Mouse (Mus musculus): Measurements from ENCODE around the gene Sh3pxd2b. TPM values are rescaled to one million over a fixed set of nuclear protein-coding genes. Genes with fewer than 3 reads are reported as not detected.

Sh3pxd2b gene
- polyA plus RNA-seq, 1 experiment from 2014 or later = 28.8 TPM

DNA sequence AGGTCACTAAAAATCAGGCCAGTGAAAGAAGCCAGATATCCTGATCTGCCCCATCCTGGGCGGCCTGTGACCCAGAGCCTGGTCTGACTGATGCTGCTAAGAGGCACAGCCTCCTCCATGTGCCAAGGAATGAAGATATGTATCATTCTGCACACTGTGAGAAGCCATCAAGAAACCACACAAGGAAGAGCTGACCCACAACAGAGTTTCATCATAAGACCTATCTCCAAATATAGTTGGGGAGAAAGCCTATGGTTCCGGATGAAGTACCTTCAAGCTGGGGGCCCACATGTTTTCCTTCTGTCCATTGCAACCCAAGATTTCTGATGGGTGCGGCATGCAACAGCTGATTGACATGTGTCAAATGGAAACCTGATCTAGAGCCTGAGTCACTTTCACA lies 31.6 kb upstream of the Sh3pxd2b start:
- ATAC-seq (ENCODE audit: insufficient number of reproducible peaks, insufficient read depth, low FRiP score, low TSS enrichment) = no peak
- no peak overlapping the region for H3K9ac ChIP-seq
- no peaks in the 10 kb centered on the region for H3K9me3 ChIP-seq
- H3K4me2 ChIP-seq (replicated peaks) = no peak overlapping the region
- no peaks in the 10 kb centered on the region for H3K4me1 ChIP-seq
- no peaks in the 10 kb centered on the region for H3K27me3 ChIP-seq
- WGBS = 81% methylated on average over 3 of the region's 3 CpGs
- H3K36me3 ChIP-seq = no peaks in the 10 kb centered on the region
- H3K27ac ChIP-seq = no peak overlapping the region
- H3K4me3 ChIP-seq = no peak overlapping the region

- Histone ChIP-seq H3K4me1 (no peaks in the 10 kb centered on the region), H3K9ac (no peak overlapping the region), H3K9me3 (no peaks in the 10 kb centered on the region), H3K27me3 (no peaks in the 10 kb centered on the region), H3K27ac (no peak overlapping the region), H3K36me3 (no peaks in the 10 kb centered on the region), H3K4me3 (no peak overlapping the region), H3K4me2 (replicated peaks) (no peak overlapping the region)
- WGBS = 65% methylated on average over 11 of the region's 11 CpGs
- 0 out of 2 replicates have a peak, but pooled peaks have one; percentile 37 for ATAC-seq (ENCODE audit: insufficient number of reproducible peaks, insufficient read depth, low FRiP score, low TSS enrichment)
These were observed 27.0 kb upstream of the Sh3pxd2b start for GRCm38 (mm10) chr11:32320507-32321195.

GRCm38 (mm10) chr11:32321196-32321565 lies 26.4 kb upstream of the Sh3pxd2b start:
- Histone ChIP-seq H3K4me2 (replicated peaks) (no peak overlapping the region), H3K4me1 (no peaks in the 10 kb centered on the region), H3K4me3 (no peak overlapping the region), H3K9ac (no peak overlapping the region), H3K36me3 (no peaks in the 10 kb centered on the region), H3K9me3 (no peaks in the 10 kb centered on the region), H3K27me3 (no peaks in the 10 kb centered on the region), H3K27ac (no peak overlapping the region)
- no peak for ATAC-seq (ENCODE audit: insufficient number of reproducible peaks, insufficient read depth, low FRiP score, low TSS enrichment)
- 41% methylated on average over 8 of the region's 8 CpGs for WGBS

- Histone ChIP-seq H3K4me3 (no peak overlapping the region), H3K9ac (no peak overlapping the region), H3K36me3 (no peaks in the 10 kb centered on the region), H3K27me3 (no peaks in the 10 kb centered on the region), H3K4me2 (replicated peaks) (peak overlapping the region; percentile 39), H3K27ac (no peak overlapping the region), H3K9me3 (no peaks in the 10 kb centered on the region), H3K4me1 (no peaks in the 10 kb centered on the region)
- 10% methylated on average over 15 of the region's 15 CpGs for WGBS
- peak; percentile 62 for ATAC-seq (ENCODE audit: insufficient number of reproducible peaks, insufficient read depth, low FRiP score, low TSS enrichment)
These were observed 23.0 kb upstream of the Sh3pxd2b start for GRCm38 (mm10) chr11:32324609-32325008.

DNA sequence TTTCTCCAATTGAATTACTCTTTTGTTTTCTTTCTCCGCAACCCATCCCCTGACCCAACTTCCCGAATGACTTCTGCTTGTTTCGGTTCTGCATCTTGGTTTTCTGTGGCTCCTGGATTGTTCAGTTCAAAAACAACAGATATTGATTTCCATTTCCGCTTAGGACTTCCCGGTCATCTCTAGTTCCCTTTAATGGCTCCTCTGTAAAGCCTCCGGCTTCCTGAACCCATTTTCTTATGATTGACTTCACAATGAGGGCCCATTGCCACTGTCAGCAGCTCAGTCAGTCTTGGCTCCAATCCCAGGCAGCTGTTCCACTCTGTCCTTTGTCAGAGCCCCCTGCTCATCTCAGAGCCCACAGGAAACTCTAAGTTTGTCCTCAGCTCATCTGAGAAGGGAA lies 16.5 kb upstream of the Sh3pxd2b start:
- H3K27ac ChIP-seq = no peak overlapping the region
- H3K4me1 ChIP-seq = peaks cover 9% of the 10 kb centered on the region; the same call in 1 of the 2 replicates
- H3K36me3 ChIP-seq = no peaks in the 10 kb centered on the region
- H3K9me3 ChIP-seq = no peaks in the 10 kb centered on the region
- no peaks in the 10 kb centered on the region for H3K27me3 ChIP-seq
- H3K4me2 ChIP-seq (replicated peaks) = no peak overlapping the region
- ATAC-seq (ENCODE audit: insufficient number of reproducible peaks, insufficient read depth, low FRiP score, low TSS enrichment) = no peak
- H3K4me3 ChIP-seq = no peak overlapping the region
- WGBS = 46% methylated on average over 6 of the region's 6 CpGs
- H3K9ac ChIP-seq = no peak overlapping the region

DNA sequence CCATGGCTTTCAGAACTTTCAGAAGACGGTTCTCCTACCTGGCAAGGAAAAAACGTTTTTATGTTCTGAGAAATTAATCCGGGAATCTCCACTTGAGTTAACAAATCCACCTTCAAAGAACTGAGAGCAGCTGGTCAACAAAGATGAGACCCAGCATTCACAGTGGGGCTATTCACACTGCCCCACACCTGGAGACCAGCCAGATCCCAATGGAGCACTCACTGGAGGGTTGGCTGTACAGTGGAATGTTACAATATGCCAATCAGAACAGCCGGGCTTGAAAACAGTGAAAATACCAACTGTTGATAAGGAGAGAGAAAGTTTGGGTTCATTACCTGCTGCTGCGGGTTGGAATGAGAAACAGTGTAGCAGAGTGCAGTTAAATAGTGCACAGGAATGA lies 15.8 kb upstream of the Sh3pxd2b start:
- H3K4me2 ChIP-seq (replicated peaks) = no peak overlapping the region
- no peak overlapping the region for H3K4me3 ChIP-seq
- no peak for ATAC-seq (ENCODE audit: insufficient number of reproducible peaks, insufficient read depth, low FRiP score, low TSS enrichment)
- WGBS = 58% methylated on average over 5 of the region's 5 CpGs
- H3K27ac ChIP-seq = no peak overlapping the region
- no peaks in the 10 kb centered on the region for H3K27me3 ChIP-seq
- no peaks in the 10 kb centered on the region for H3K36me3 ChIP-seq
- peaks cover 4% of the 10 kb centered on the region; the same call in 1 of the 2 replicates for H3K9me3 ChIP-seq
- peaks cover 9% of the 10 kb centered on the region; the same call in 1 of the 2 replicates for H3K4me1 ChIP-seq
- H3K9ac ChIP-seq = no peak overlapping the region

DNA sequence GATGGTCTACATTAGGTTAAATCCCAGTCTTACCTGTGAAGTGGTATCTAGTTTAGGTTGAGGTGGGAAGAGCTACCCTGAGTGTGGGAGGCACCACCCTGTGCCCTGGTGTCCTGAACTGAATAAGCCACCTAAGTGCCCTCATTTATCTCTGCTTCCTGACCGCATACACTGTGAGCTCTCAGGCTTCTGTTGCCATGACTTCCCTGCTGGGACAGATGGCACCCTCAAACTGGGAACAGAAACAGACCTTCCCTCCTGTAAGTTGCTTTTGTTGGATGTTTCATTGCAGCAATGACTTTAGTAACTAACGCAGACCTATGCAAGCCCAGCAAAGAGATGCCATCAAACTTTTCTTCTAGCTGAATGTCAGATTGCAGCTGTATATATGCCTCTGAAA lies 14.4 kb upstream of the Sh3pxd2b start:
- Histone ChIP-seq H3K9me3 (peaks cover 4% of the 10 kb centered on the region; the same call in 1 of the 2 replicates), H3K4me2 (replicated peaks) (no peak overlapping the region), H3K36me3 (no peaks in the 10 kb centered on the region), H3K4me3 (no peak overlapping the region), H3K9ac (no peak overlapping the region), H3K4me1 (peaks cover 9% of the 10 kb centered on the region; the same call in 1 of the 2 replicates), H3K27me3 (no peaks in the 10 kb centered on the region), H3K27ac (no peak overlapping the region)
- ATAC-seq (ENCODE audit: insufficient number of reproducible peaks, insufficient read depth, low FRiP score, low TSS enrichment) = no peak
- 90% methylated on average over 2 of the region's 2 CpGs for WGBS

GRCm38 (mm10) chr11:32336435-32336907 lies 11.1 kb upstream of the Sh3pxd2b start:
- H3K9me3 ChIP-seq = peaks cover 4% of the 10 kb centered on the region; the same call in 1 of the 2 replicates
- H3K4me2 ChIP-seq (replicated peaks) = no peak overlapping the region
- no peak for ATAC-seq (ENCODE audit: insufficient number of reproducible peaks, insufficient read depth, low FRiP score, low TSS enrichment)
- H3K9ac ChIP-seq = no peak overlapping the region
- H3K4me1 ChIP-seq = 0 out of 2 replicates have a peak, but pooled peaks cover 5% of the 10 kb centered on the region
- H3K4me3 ChIP-seq = no peak overlapping the region
- no peak overlapping the region for H3K27ac ChIP-seq
- WGBS = 84% methylated on average over 6 of the region's 6 CpGs
- no peaks in the 10 kb centered on the region for H3K36me3 ChIP-seq
- H3K27me3 ChIP-seq = no peaks in the 10 kb centered on the region

- peaks cover 4% of the 10 kb centered on the region for H3K9me3 ChIP-seq
- no peak overlapping the region for H3K4me3 ChIP-seq
- H3K9ac ChIP-seq = no peak overlapping the region
These were observed 8.5 kb upstream of the Sh3pxd2b start for GRCm38 (mm10) chr11:32339131-32339531.

GRCm38 (mm10) chr11:32340476-32341473 lies 6.8 kb upstream of the Sh3pxd2b start:
- ATAC-seq (ENCODE audit: insufficient number of reproducible peaks, insufficient read depth, low FRiP score, low TSS enrichment) = no peak
- WGBS = 35% methylated on average over 17 of the region's 17 CpGs
- no peaks in the 10 kb centered on the region for H3K27me3 ChIP-seq

More at GRCm38 (mm10) chr11:32339131-32339531, 8.5 kb upstream of the Sh3pxd2b start:
- Histone ChIP-seq H3K36me3 (no peaks in the 10 kb centered on the region), H3K4me1 (0 out of 2 replicates have a peak, but pooled peaks cover 5% of the 10 kb centered on the region), H3K27me3 (no peaks in the 10 kb centered on the region), H3K27ac (no peak overlapping the region), H3K4me2 (replicated peaks) (no peak overlapping the region)
- ATAC-seq (ENCODE audit: insufficient number of reproducible peaks, insufficient read depth, low FRiP score, low TSS enrichment) = no peak
- WGBS = 62% methylated on average over 2 of the region's 2 CpGs

DNA sequence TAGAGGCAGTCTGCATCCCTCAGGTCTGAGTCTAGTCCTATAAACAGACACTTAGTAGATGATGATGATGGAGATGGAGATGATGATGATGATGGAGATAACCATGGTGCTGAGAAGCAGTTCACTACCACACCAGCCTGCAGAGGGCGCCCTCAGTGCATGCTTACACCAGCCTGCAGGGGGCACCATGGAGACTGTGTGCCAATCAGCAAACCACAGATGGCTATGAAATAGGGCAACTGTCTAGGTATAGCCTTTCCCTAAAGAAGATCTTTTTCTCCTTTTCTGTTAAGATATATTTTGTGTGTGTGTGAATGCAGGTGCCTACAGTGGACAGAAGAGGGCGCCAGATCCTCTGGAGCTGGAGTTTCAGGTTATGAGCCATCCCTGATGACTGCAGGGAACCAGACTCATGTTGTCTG lies 4.8 kb upstream of the Sh3pxd2b start:
- H3K4me2 ChIP-seq (replicated peaks) = no peak overlapping the region
- H3K9me3 ChIP-seq = no peaks in the 10 kb centered on the region; the same call in 1 of the 2 replicates
- 0 out of 2 replicates have a peak, but pooled peaks cover 11% of the 10 kb centered on the region for H3K4me1 ChIP-seq
- no peak overlapping the region for H3K4me3 ChIP-seq
- no peak for ATAC-seq (ENCODE audit: insufficient number of reproducible peaks, insufficient read depth, low FRiP score, low TSS enrichment)
- H3K36me3 ChIP-seq = no peaks in the 10 kb centered on the region
- no peak overlapping the region; the same call in 1 of the 2 replicates for H3K9ac ChIP-seq
- no peak overlapping the region for H3K27ac ChIP-seq
- no peaks in the 10 kb centered on the region for H3K27me3 ChIP-seq
- 8% methylated on average over 2 of the region's 2 CpGs for WGBS

More at GRCm38 (mm10) chr11:32340476-32341473, 6.8 kb upstream of the Sh3pxd2b start:
- Histone ChIP-seq H3K36me3 (no peaks in the 10 kb centered on the region), H3K9me3 (peaks cover 4% of the 10 kb centered on the region), H3K4me1 (0 out of 2 replicates have a peak, but pooled peaks cover 5% of the 10 kb centered on the region), H3K27ac (no peak overlapping the region), H3K4me2 (replicated peaks) (no peak overlapping the region), H3K4me3 (no peak overlapping the region), H3K9ac (no peak overlapping the region)
